Mouse (Mus musculus): ENCODE data around the gene Oprl1.

The Oprl1 gene

GRCm38 (mm10) chr2:181692304-181692703 is 22.5 kb upstream of the Oprl1 start:
- DNase-seq (ENCODE audit: low read depth, low spot score), result no peak

DNA sequence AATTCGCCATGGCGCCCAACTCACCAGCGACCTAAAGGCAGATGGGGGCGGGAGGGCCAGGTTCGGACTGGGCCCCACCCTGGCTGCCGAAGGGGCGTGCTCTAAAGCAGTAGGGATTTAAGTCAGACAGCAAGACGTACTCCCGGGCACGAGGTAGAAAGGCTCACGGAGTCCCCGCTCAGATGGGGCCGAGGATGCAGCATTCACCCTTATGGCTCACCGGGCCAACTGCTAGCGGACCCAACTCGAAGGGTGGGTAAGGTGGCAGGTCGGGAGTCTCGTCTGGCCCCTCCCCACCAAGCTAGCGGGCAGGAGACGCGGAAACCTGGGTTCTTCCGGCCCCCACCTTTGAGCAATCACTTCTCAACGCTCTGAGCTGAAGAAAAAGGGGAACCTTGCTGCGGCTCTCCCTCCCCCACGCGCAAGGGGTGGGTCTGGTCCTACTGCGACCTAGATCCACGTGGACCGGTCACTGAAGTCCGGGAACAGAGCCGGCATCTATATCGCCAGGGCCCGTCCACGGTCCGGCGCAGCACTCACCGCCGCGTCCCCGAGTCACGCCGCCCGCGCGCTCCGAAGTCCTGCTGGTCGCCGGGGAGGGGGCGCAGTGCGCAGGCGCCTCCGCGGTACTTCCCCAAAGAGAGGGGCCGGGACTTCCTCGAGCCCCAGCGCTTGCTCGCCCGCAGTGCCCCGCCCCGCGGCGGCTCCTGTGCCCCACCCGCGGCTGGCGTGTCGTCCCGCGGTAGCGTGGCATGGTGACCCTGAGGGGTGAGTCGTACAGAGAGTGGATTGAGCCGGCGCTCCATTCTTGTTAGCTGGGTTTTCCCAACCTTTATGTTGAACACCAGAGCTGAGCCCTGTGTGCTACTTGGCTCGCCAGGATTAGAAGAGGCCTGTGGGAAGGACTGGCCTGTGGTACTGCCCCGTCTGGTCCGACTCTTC is 21.2 kb upstream of the Oprl1 start, which contains the start of gene Rgs19:
Gene Rgs19 (minus strand): TSS at position 639 of the 942 bp plus-strand sequence.
- peak; percentile 74 for DNase-seq (ENCODE audit: low read depth, low spot score)

DNA sequence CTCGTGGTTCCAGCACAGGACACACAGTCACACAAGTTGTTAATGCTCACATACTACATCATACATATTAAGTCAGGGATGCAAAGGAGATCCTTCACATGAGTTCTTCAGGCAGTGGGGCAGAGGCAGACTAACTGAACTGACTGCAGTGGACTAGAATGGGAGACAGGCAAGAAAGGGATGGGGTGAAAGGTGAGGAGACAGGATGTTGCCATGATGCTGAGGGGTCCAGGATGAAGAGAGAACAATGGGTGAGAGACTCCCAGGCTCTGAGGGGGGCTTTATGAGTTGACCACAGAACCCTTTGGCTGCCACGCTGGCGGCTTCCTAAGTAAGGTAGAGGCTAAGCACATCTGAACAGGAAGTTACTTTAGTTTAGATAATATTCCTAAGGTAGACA is 20.2 kb upstream of the Oprl1 start:
- DNase-seq (ENCODE audit: low read depth, low spot score), result no peak

- DNase-seq (ENCODE audit: low read depth, low spot score), result no peak
Observed at GRCm38 (mm10) chr2:181695776-181696175, 19.0 kb upstream of the Oprl1 start.

DNA sequence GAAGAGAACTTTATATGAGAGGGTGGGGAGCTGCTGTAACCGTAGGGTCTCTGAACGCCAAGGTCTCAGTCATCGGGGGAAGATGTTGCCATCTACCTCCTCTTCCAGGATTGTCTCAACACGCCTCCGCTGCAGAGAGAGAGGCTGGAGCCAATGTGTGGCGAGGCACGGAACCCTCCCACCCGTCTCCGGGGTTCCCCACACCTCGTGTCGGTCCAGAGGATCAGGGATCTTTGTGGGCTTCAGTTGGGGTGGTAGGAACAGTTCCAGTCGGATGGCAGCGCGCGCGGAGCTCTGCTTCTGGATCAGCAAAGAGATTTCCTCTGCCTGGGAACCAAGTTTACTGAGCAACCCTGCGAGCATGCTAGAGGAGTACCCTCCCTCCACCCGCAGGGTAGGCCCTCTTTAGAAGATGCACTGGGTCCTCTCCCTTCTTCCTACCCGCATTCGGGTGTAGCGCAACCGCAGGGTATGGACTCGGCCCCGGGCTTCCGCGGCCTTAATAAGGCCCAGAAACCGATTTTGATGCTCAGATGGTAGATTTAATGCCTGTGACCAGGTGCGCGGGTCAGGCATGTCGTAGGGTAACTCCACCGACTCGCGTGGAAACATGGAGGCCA is 17.9 kb upstream of the Oprl1 start:
- no peak for DNase-seq (ENCODE audit: low read depth, low spot score)

DNA sequence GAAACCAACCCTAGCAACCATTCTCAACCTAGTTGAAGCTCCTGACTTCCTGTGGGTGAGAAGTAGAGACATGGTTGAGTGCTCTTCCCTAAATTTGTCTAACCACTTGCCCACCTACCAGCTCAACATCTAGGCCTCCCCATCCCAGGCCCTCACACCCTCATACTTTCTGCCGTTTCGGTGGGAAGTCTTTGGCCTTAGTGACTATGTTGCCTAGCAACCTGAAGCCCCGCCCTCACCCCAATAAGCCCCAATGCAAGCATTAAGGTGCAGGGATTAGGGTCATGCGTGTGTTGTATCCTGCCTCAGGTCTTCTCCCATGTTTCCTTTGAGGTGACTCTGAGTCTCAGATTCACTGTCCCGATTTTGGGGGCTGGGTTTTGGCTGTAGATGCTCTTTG is 16.6 kb upstream of the Oprl1 start, which contains the start of gene Lkaaear1:
Gene Lkaaear1 (minus strand): TSS at position 202 of the 400 bp plus-strand sequence.
- no peak for DNase-seq (ENCODE audit: low read depth, low spot score)

DNA sequence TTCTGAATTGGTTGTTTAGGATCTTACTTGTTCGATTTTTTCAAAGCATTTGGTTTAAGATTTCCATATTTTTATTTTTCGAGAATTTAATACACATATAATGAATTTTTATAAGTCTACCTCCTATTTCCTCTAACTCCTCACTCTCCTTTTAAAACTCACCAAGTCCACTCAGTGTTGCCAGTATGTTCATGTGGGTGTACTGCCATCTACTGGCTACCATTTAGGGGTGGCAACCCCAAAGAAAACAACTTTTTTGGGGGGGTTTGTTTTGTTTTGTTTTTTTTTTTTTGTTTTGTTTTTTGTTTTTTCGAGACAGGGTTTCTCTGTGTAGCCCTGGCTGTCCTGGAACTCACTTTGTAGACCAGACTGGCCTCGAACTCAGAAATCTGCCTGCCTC is 8.1 kb upstream of the Oprl1 start:
- peak; percentile 58 for DNase-seq (ENCODE audit: low read depth, low spot score)

DNA sequence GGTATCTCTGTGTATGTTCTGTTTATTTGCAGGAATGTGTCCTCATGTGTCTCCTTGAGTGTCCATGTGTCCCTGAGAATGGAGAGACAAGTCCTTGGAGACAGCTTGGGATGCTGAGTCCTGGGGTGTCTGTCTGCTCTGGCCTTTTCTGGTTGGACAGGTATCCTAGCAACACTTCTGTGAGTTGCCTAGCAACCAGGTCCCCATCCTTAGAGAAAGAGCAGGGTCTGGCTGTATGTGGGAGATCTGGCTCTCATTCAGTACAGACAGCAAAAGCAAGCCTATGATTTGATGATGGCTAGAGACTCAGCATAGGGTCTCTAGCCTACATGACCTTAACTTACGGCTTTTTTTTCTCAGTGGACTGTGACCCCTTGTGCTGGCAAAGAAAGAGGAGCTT is 1.1 kb upstream of the Oprl1 start:
- no peak for DNase-seq (ENCODE audit: low read depth, low spot score)

- no peak for DNase-seq (ENCODE audit: low read depth, low spot score)
Observed at GRCm38 (mm10) chr2:181715382-181715781, 566 bp downstream of the Oprl1 start.

DNA sequence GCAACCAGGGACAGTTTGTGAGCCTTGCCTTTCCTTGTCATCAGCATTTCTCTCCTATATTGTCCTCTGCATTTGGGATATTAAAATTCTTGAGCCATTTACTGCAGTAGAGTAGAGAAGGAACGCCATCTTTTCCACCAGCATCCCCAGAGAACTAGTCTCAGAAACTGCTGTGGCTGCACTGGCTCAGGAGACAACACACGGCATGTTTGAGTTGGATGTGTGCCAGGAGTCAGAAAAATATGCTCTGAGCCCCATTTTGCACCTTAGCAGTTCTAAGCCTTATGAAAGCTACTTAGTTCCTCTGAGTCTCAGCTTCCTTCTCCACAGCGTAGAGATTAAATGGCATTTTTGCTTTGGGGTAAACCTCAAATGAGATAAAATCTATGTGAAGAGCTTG is 2.2 kb downstream of the Oprl1 start:
- no peak for DNase-seq (ENCODE audit: low read depth, low spot score)

GRCm38 (mm10) chr2:181720061-181720460 is 5.2 kb downstream of the Oprl1 start:
- DNase-seq (ENCODE audit: low read depth, low spot score), result no peak

DNA sequence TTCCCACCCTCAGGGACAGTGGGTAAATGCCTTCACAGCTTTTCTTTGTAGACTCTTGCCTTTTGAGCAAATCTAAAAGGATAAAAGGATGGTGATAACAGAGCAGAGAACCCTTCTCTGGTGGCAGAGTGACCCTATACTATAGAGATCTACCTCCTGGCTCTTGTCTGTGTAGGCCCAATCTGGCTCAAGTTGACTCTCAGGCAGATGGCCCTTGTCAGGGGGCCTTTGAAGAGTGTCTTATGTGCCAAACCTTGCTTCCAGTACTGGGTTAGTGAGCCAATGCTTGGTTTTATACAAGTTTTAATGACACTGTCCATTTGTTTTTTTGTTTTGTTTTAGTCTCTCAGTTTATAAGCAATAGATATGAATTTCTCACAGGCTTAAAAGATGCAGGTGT is 6.4 kb downstream of the Oprl1 start:
- DNase-seq (ENCODE audit: low read depth, low spot score), result no peak

- peak; percentile 68 for DNase-seq (ENCODE audit: low read depth, low spot score)
Observed at GRCm38 (mm10) chr2:181722213-181722612, 7.4 kb downstream of the Oprl1 start.

DNA sequence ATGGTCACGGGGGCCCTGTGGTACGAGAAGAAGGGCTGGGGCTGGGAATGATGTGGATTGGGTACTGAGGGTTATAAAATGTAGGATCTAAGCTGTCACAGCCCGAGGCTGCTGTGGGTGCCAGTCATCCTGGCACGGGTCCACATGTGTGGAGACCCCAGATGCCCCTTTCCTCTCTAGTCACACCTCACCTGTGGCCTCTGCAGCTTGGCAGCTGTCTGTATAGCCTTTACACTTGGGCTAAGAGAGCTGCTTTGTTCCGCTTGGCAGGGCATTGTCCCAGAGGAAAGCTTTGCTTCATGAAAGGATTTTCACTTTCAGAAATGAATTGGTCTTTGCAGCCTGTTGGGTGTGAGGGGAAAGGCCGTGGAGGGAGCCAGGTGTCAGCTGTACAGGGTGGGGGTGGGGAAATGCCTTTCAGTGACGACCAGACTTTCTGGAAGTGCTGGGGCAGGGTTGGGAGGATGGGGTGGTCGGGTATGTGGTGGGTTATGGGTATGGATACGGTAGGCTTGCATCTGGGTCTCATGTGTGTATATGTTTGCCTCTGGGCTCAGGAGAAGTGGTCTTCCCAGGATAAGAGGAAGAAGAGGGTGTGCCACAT is 12.9 kb downstream of the Oprl1 start:
- DNase-seq (ENCODE audit: low read depth, low spot score), result no peak

GRCm38 (mm10) chr2:181730051-181730450 is 15.2 kb downstream of the Oprl1 start:
- DNase-seq (ENCODE audit: low read depth, low spot score), result no peak

GRCm38 (mm10) chr2:181752626-181753025 is 37.8 kb downstream of the Oprl1 start:
- no peak for DNase-seq (ENCODE audit: low read depth, low spot score)

DNA sequence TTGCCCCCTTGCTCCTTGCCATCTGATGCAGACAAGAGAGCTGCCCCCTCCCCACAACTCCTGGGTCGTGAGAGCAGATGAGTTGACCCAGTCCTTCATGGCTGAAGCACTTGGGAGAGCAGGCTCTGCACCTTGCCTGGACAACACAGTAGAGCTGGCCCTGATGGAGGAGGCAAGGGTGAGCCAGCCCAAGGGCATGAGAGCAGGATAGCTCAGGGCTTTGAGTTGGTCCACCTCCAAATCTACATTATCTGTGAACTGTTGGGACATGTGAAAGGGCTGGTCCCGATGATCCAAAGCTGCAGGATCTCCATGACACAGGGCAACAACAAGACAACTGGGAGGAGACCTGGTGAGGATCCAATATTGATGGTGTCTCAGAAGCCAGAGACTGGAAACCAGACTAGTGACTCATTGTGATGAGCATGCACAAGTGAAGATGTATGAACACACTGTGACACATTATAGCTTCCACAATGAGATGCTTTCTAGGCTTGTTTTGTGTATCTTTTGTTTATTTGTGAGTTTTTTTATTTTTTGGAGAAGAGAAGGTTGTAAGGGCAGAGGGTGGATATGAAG is 43.4 kb downstream of the Oprl1 start:
- peak; percentile 29 for DNase-seq (ENCODE audit: low read depth, low spot score)

DNA sequence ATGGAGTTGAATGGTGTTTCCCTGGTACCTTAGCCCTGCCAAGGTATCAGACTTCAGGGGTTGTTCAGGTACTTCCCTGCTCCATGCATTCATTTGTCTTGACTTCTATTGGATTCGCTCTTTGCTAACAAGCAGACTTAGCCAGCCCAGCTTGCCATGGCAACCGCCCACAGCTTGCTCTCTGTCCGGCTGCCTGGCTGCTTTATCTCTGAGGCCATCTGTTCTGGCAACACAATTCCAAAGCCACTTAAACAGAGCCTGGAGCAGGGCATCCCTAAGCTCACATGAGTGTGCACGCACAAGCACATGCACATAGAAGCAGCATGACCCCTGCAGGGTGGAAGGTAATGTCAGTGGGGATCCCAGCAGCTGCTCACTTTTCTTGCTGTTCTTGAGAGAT is 44.2 kb downstream of the Oprl1 start:
- DNase-seq (ENCODE audit: low read depth, low spot score), result no peak

DNA sequence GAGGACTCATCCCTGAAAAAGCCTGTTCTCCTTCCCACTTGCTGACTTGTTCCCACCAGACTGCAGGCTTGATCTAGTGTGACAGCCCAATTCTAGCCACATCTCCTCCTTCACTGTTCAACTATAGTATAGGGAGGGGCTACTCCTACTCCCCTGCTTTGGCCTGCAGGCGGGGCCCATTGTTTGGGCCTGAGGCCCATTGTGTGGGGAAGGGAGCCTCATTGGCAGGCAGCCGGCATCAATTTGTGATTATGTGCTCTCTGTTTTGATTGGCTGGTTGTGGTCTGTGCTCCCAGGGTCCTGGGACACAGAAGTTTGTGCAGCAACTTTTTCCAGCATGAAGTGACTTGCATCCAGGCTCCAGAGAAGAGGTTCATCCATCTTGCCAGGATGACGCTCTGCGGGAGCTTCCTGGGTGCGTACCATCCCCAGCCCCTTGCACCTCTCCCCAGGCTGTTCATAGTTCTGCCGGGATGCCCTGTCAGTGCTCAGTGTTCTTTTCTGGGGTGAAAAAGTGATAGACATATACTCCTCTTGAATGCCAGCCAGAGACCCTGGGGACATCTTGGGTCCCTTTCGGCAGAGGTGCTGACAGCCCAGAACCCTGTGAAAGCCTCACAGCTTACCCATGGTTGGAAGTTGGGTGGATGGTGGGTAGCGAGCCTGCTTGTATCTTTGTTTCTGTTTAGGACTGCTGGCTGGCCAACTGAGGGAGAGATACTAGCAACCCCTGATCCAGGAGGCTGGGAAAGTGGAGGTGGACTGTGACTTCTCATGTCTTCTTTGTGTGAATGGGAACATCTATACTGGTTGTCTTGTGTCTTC is 48.4 kb downstream of the Oprl1 start, which contains the start of gene Myt1:
Gene Myt1 (plus strand): TSS at position 327 of the 825 bp plus-strand sequence.
- no peak for DNase-seq (ENCODE audit: low read depth, low spot score)

DNA sequence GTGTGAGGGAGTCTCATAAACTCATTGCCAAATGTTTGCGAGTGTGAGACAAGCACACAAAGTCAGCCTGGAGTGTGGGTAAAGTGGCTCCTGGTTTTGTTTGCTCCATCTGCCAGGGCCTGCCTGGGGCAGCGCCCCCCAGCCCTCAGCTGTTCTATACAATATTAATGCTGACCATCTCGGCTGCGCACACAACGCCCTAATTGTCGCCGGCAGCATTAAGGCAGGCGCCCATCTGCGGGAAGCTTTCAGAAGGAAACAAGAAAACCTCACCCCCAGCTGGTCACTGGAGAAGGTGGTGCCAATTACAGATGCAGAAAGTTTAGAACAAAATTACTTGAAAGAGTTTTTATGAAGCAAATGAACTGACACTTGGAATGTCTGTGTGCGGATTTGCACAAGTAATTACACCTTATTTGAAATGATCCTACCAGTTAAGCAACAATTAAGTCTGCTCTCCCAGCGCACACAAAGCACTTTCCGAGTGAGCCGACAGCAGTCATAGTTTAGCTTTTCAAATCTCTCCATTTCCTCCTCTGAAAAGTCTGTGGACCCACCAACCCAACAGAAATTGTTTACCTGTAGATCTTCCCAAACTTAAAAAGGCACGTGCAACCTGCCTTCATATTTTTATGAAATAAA is 49.2 kb downstream of the Oprl1 start:
- DNase-seq (ENCODE audit: low read depth, low spot score), result no peak

GRCm38 (mm10) chr2:181764600-181764999 is 49.8 kb downstream of the Oprl1 start:
- DNase-seq (ENCODE audit: low read depth, low spot score), result peak; percentile 13
